Mouse (Mus musculus): ENCODE measurements around the gene Cxcr1.
"Not testable (repeated sequence)": the region's sequence is repeated elsewhere in the genome, so short reads cannot be mapped to it uniquely, and the experiment has no call there.

Cxcr1 gene

GRCm38 (mm10) chr1:74199046-74199445, 4.6 kb upstream of the Cxcr1 start:
- in situ Hi-C loops (cut with MboI; ENCODE audit: low pct_unique_long_range_greater_than_20kb in 1 of 2, low sequenced_read_pairs in 2 of 2, unreplicated experiment in 1 of 2) = loop anchor here in 1 of 2 experiments (10.0 kb wide), 1 partner anchor 294 kb away; no protein-coding TSS in a partner anchor

GRCm38 (mm10) chr1:74197726-74198470, 3.5 kb upstream of the Cxcr1 start:
- in situ Hi-C loops (cut with MboI; ENCODE audit: low pct_unique_long_range_greater_than_20kb in 1 of 2, low sequenced_read_pairs in 2 of 2, unreplicated experiment in 1 of 2) = loop anchor here in 1 of 2 experiments (10.0 kb wide), 1 partner anchor 293 kb away; no protein-coding TSS in a partner anchor

GRCm38 (mm10) chr1:74196621-74197419, 2.4 kb upstream of the Cxcr1 start:
- in situ Hi-C loops (cut with MboI; ENCODE audit: low pct_unique_long_range_greater_than_20kb in 1 of 2, low sequenced_read_pairs in 2 of 2, unreplicated experiment in 1 of 2) = loop anchor here in 1 of 2 experiments (10.0 kb wide), 1 partner anchor 292 kb away; no protein-coding TSS in a partner anchor

- in situ Hi-C loops (cut with MboI; ENCODE audit: low pct_unique_long_range_greater_than_20kb in 1 of 2, low sequenced_read_pairs in 2 of 2, unreplicated experiment in 1 of 2) = loop anchor here in 1 of 2 experiments (10.0 kb wide), 1 partner anchor 291 kb away; no protein-coding TSS in a partner anchor
These were observed 1.5 kb upstream of the Cxcr1 start for GRCm38 (mm10) chr1:74195961-74196360.

DNA sequence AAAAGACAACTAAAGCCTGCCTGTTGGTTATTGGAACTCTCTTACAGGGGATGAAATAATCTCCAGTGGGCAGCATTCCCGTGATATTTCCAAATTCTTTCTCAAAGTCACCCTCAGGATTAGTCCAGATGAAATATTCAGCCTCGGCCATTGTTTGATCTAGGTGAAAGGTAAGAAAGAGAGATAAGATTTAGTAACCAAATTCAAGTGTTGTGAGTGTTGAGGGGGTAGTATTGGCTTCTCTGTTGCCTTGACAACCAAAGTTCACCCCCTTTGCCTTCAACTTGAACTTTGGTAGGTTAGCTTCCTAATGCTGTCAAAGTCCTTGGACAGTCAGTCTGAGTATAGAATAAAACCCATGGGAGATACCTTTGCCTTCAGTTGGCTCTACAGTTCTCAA, 1.7 kb downstream of the Cxcr1 start:
- in situ Hi-C loops (cut with MboI; ENCODE audit: low pct_unique_long_range_greater_than_20kb in 1 of 2, low sequenced_read_pairs in 2 of 2, unreplicated experiment in 1 of 2) = loop anchor here in 1 of 2 experiments (10.0 kb wide), 1 partner anchor 288 kb away; no protein-coding TSS in a partner anchor

GRCm38 (mm10) chr1:74190471-74190870, 4.0 kb downstream of the Cxcr1 start:
- in situ Hi-C loops (cut with MboI; ENCODE audit: low pct_unique_long_range_greater_than_20kb in 1 of 2, low sequenced_read_pairs in 2 of 2, unreplicated experiment in 1 of 2) = loop anchor here in 1 of 2 experiments (10.0 kb wide), 1 partner anchor 286 kb away; no protein-coding TSS in a partner anchor

DNA sequence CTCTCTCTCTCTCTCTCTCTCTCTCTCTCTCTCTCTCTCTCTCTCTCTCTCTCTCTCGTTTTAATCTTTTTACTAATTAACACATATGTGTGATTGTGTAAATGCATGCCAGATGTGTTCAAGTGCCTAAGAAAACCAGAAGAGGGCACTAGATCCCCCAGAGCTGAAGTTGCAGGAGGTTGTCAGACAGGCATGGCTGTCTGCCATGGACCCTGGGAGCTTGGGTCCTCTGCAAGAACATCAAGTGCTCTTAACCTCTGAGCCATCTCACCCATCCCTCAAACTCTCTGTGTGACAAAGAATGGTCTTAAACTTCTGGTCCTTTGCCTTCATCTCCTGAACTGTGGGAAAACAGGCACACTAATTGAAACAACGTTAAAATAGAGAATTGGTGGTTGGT, 11.4 kb downstream of the Cxcr1 start:
- in situ Hi-C loops (cut with MboI; ENCODE audit: low pct_unique_long_range_greater_than_20kb in 1 of 2, low sequenced_read_pairs in 2 of 2, unreplicated experiment in 1 of 2) = no loop called here

GRCm38 (mm10) chr1:74181462-74181861, 13.0 kb downstream of the Cxcr1 start:
- in situ Hi-C loops (cut with MboI; ENCODE audit: low pct_unique_long_range_greater_than_20kb in 1 of 2, low sequenced_read_pairs in 2 of 2, unreplicated experiment in 1 of 2) = no loop called here

GRCm38 (mm10) chr1:74179624-74180408, 14.6 kb downstream of the Cxcr1 start:
- in situ Hi-C loops (cut with MboI; ENCODE audit: low pct_unique_long_range_greater_than_20kb in 1 of 2, low sequenced_read_pairs in 2 of 2, unreplicated experiment in 1 of 2) = no loop called here

DNA sequence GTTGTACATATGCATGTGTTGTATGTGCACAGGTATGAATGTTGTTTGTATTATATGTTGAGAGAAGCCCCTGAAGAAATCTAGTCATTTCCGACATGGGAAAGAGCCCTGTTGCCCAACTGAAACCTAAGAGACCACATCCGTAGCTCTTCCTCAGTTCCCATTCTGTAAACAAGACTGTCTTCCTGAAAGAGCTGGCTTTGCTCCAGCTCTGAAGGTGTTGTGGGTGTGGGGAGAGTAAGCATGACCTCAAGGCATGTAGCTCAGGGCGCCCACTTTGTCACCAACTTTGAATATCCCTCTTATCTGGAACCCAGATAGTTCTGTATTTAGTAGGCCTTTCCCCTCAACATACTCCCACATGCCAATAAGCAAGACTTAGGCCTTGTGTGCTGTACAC, 15.8 kb downstream of the Cxcr1 start:
- in situ Hi-C loops (cut with MboI; ENCODE audit: low pct_unique_long_range_greater_than_20kb in 1 of 2, low sequenced_read_pairs in 2 of 2, unreplicated experiment in 1 of 2) = no loop called here

GRCm38 (mm10) chr1:74175731-74176130, 18.7 kb downstream of the Cxcr1 start:
- in situ Hi-C loops (cut with MboI; ENCODE audit: low pct_unique_long_range_greater_than_20kb in 1 of 2, low sequenced_read_pairs in 2 of 2, unreplicated experiment in 1 of 2) = no loop called here

DNA sequence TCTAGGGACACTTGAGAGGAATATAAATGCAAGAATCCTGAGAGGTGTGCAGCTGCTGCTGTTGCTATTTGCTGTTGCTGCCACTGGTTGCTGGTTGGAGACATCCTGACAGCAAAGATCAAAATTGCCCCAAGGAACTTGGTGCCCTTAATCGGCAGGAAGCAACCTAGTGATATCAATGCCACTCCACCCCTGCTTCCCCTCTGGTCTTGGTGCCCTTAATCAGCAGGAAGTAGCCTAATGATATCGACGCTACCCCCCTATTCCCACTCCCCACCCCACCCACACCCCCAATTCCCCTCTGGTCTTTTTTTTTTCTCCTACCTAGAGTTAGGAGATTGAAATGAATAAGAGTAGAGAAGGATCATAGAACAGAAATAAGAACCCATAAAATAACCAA, 21.7 kb downstream of the Cxcr1 start:
- in situ Hi-C loops (cut with MboI; ENCODE audit: low pct_unique_long_range_greater_than_20kb in 1 of 2, low sequenced_read_pairs in 2 of 2, unreplicated experiment in 1 of 2) = no loop called here

DNA sequence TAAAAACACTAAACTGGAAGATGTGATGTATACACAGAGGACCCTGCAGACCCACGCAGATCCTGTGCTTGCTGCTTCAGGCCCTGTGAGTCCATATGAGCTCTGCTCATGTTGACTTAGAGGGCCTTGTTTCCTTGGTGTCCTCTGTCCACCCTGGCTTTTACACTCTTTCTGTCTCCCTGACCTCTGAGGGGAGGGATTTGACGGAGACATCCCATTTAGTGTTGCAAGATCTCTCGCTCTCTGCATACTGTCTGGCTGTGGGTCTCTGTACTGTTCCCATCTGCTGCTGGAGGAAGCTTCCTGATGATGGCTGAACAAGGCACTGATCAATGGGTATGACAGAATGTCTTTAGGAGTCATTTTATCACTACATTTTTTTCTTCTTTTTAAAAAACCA, 24.7 kb downstream of the Cxcr1 start:
- in situ Hi-C loops (cut with MboI; ENCODE audit: low pct_unique_long_range_greater_than_20kb in 1 of 2, low sequenced_read_pairs in 2 of 2, unreplicated experiment in 1 of 2) = no loop called here

DNA sequence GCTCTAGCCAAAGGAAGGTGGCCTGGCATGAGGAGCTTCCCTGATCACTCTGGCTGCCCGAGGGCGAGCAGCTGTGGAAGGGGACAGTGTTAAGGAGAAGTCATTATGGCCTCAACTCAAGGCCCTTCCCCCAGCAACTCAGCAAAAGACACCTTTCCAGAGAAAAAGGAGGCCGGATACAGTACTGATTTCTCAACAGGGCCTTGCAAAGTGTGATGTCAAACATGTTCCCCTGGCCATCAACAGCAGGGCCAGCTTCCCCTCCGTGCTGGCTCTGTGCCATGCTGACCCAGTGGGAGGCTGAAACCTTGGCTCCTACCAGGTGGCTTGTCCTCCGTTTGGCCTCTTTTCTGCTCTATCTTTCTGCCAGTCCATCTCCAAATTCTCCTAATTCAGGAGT, 27.3 kb downstream of the Cxcr1 start:
- in situ Hi-C loops (cut with MboI; ENCODE audit: low pct_unique_long_range_greater_than_20kb in 1 of 2, low sequenced_read_pairs in 2 of 2, unreplicated experiment in 1 of 2) = no loop called here

GRCm38 (mm10) chr1:74160036-74160435, 34.4 kb downstream of the Cxcr1 start:
- in situ Hi-C loops (cut with MboI; ENCODE audit: low pct_unique_long_range_greater_than_20kb in 1 of 2, low sequenced_read_pairs in 2 of 2, unreplicated experiment in 1 of 2) = no loop called here

GRCm38 (mm10) chr1:74159613-74160012, 34.8 kb downstream of the Cxcr1 start:
- in situ Hi-C loops (cut with MboI; ENCODE audit: low pct_unique_long_range_greater_than_20kb in 1 of 2, low sequenced_read_pairs in 2 of 2, unreplicated experiment in 1 of 2) = not testable (repeated sequence)

GRCm38 (mm10) chr1:74156381-74156910, 38.0 kb downstream of the Cxcr1 start:
- in situ Hi-C loops (cut with MboI; ENCODE audit: low pct_unique_long_range_greater_than_20kb in 1 of 2, low sequenced_read_pairs in 2 of 2, unreplicated experiment in 1 of 2) = no loop called here

- in situ Hi-C loops (cut with MboI; ENCODE audit: low pct_unique_long_range_greater_than_20kb in 1 of 2, low sequenced_read_pairs in 2 of 2, unreplicated experiment in 1 of 2) = no loop called here
These were observed 38.9 kb downstream of the Cxcr1 start for GRCm38 (mm10) chr1:74155435-74156012.
